Mouse (Mus musculus): ENCODE measurements around the gene Gtf2ird1. TPM values are rescaled to one million over a fixed set of nuclear protein-coding genes. Genes with fewer than 3 reads are reported as not detected.

Gtf2ird1 gene
- 9.2 TPM for polyA plus RNA-seq (2017; shearing (Covaris generic))

GRCm38 (mm10) chr5:134456503-134456962 lies at the start of gene Gtf2ird1:
Gene Gtf2ird1, minus strand, starts transcription at chr5:134456716.

GRCm38 (mm10) chr5:134314688-134315622 lies 141.6 kb downstream of the Gtf2ird1 start, which contains the start of gene Gtf2i:
Gene Gtf2i, minus strand, starts transcription at chr5:134314760.

Other genes starting within 250 kb of the Gtf2ird1 start
- gene Ncf1, start 227.1 kb downstream of the Gtf2ird1 start, polyA plus RNA-seq (2017; shearing (Covaris generic)), result 13.2 TPM
- gene Gtf2i, start 142.0 kb downstream of the Gtf2ird1 start, polyA plus RNA-seq (2017; shearing (Covaris generic)), result 103 TPM
- gene Clip2, start 95.7 kb upstream of the Gtf2ird1 start, polyA plus RNA-seq (2017; shearing (Covaris generic)), result 2.2 TPM
- gene Syna, start 103.5 kb upstream of the Gtf2ird1 start, polyA plus RNA-seq (2017; shearing (Covaris generic)), result not detected
- 184 TPM for gene Rfc2, start 124.7 kb upstream of the Gtf2ird1 start, polyA plus RNA-seq (2017; shearing (Covaris generic))
- 2.8 TPM for gene Lat2, start 158.3 kb upstream of the Gtf2ird1 start, polyA plus RNA-seq (2017; shearing (Covaris generic))
- gene Eif4h, start 182.8 kb upstream of the Gtf2ird1 start, polyA plus RNA-seq (2017; shearing (Covaris generic)), result 306 TPM
- 10.7 TPM for gene Limk1, start 231.9 kb upstream of the Gtf2ird1 start, polyA plus RNA-seq (2017; shearing (Covaris generic))